19 mouse cellular contexts compared by ENCODE assay signal in the genomic region with DNA sequence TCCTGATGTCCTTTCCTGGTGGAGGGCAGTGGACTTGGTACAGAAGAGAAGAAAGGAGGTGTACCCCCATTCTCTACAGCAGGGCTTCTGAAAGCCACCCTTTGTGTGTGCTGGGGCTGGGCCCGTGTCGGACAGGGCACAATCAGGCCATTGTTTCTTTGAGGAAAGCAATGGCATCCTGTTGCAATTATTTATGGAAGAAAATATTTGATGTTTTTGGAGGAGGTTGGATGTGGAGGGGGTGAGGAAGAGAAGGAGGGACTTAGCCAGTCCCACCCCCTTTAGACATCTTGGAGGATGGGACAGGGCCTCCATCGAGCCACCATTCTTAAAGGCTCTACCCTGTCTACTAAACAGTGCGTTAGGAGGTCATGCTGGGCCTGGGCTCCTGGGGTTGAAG.
DNase-seq lines count a peak whose midpoint lies in the region; ATAC-seq and TF ChIP-seq lines count a peak whose summit lies in the region.
"Had no signal": no experiment of that assay in that cellular context is flagged by ENCODE, and none has a peak within 500 bp of the region (broad histone marks: within the 10 kb centered on the region; RNA-seq: fewer than 3 reads in every experiment).

No protein-coding gene starts in this region.

- H3K4me2 ChIP-seq in forebrain, postnatal 0 days (ENCODE audit: low read depth), result no peak overlapping the region
- H3K4me2 ChIP-seq in kidney, embryonic 16.5 days (replicated peaks; ENCODE audit: low read depth, low read length), result no peak overlapping the region
- no peak overlapping the region for H3K4me2 ChIP-seq in neural tube, embryonic 14.5 days (ENCODE audit: low read depth, low read length)
- H3K4me2 ChIP-seq in neural tube, embryonic 15.5 days, result no peak overlapping the region
- H3K4me2 ChIP-seq: liver, embryonic 13.5 days; midbrain, embryonic 12.5 days had no signal

- H3K9me3 ChIP-seq in forebrain, embryonic 10.5 days, result no peaks in the 10 kb centered on the region
- H3K9me3 ChIP-seq in forebrain, postnatal 0 days (ENCODE audit: low read length), result no peaks in the 10 kb centered on the region
- H3K9me3 ChIP-seq in kidney, embryonic 16.5 days (ENCODE audit: low read length), result no peaks in the 10 kb centered on the region
- H3K9me3 ChIP-seq in neural tube, embryonic 14.5 days (ENCODE audit: control insufficient read depth, low read length), result no peaks in the 10 kb centered on the region
- H3K9me3 ChIP-seq in neural tube, embryonic 15.5 days (replicated peaks), result no peaks in the 10 kb centered on the region
- H3K9me3 ChIP-seq: heart, embryonic 10.5 days; liver, embryonic 13.5 days; midbrain, embryonic 12.5 days had no signal

- ATAC-seq in forebrain, postnatal 0 days, result no peak
- ATAC-seq in kidney, embryonic 16.5 days (ENCODE audit: low FRiP score, low TSS enrichment), result peak; percentile 62; the same call in 1 of the 2 replicates
- peak; percentile 26; the same call in 1 of the 2 replicates for ATAC-seq in neural tube, embryonic 14.5 days (ENCODE audit: low read depth)
- no peak for ATAC-seq in neural tube, embryonic 15.5 days (ENCODE audit: low FRiP score)
- no peak for ATAC-seq in erythroblast, adult 5-6 weeks (replicated peaks; ENCODE audit: low FRiP score, poor library complexity, severe bottlenecking)
- ATAC-seq: activated CD4-positive, CD25-positive, alpha-beta regulatory T cell, adult 4 months had no signal

- no peak for TF ChIP-seq CTCF in forebrain, postnatal 0 days (IDR thresholded peaks at IDR 0.05; ENCODE audit: low read depth)

- DNase-seq in forebrain, embryonic 10.5 days (ENCODE audit: extremely low spot score, low spot score), result no peak
- DNase-seq in forebrain, postnatal 0 days, result no peak
- no peak for DNase-seq in kidney, adult 8-10 months
- no peak for DNase-seq in frontal cortex, postnatal 10 days (ENCODE audit: low spot score in 2 of 2)
- DNase-seq: adrenal gland, postnatal 25 days; cerebellum, postnatal 10 days; embryo, embryonic 11 days; gastrocnemius, postnatal 25 days; liver, embryonic 13.5 days; lung, postnatal 4 days; right cerebral cortex, postnatal 4 days had no signal

- no peak overlapping the region for H3K9ac ChIP-seq in forebrain, postnatal 0 days
- H3K9ac ChIP-seq in kidney, embryonic 16.5 days (replicated peaks; ENCODE audit: low read length), result no peak overlapping the region
- H3K9ac ChIP-seq in neural tube, embryonic 14.5 days (replicated peaks; ENCODE audit: low read depth, low read length), result no peak overlapping the region
- no peak overlapping the region for H3K9ac ChIP-seq in neural tube, embryonic 15.5 days (replicated peaks)
- H3K9ac ChIP-seq: liver, embryonic 13.5 days; midbrain, embryonic 12.5 days had no signal

- H3K36me3 ChIP-seq in forebrain, embryonic 10.5 days (replicated peaks), result peaks cover 19% of the 10 kb centered on the region; the same call in 1 of the 2 replicates
- H3K36me3 ChIP-seq in forebrain, postnatal 0 days (ENCODE audit: insufficient read depth), result no peaks in the 10 kb centered on the region
- 0 out of 2 replicates have a peak, but pooled peaks cover 2% of the 10 kb centered on the region for H3K36me3 ChIP-seq in kidney, embryonic 16.5 days (ENCODE audit: insufficient read depth, low read length)
- no peaks in the 10 kb centered on the region for H3K36me3 ChIP-seq in neural tube, embryonic 14.5 days (ENCODE audit: control insufficient read depth, insufficient read depth, low read length)
- H3K36me3 ChIP-seq in neural tube, embryonic 15.5 days, result no peaks in the 10 kb centered on the region
- H3K36me3 ChIP-seq: liver, embryonic 13.5 days; midbrain, embryonic 12.5 days had no signal

- H3K27me3 ChIP-seq in forebrain, embryonic 10.5 days (ENCODE audit: poor library complexity, severe bottlenecking), result no peaks in the 10 kb centered on the region
- no peaks in the 10 kb centered on the region for H3K27me3 ChIP-seq in forebrain, postnatal 0 days (ENCODE audit: insufficient read depth, low read length)
- H3K27me3 ChIP-seq in kidney, embryonic 16.5 days (ENCODE audit: insufficient read depth, low read length), result no peaks in the 10 kb centered on the region
- H3K27me3 ChIP-seq in neural tube, embryonic 14.5 days (ENCODE audit: control insufficient read depth, insufficient read depth, low read length), result no peaks in the 10 kb centered on the region
- H3K27me3 ChIP-seq in neural tube, embryonic 15.5 days (replicated peaks), result no peaks in the 10 kb centered on the region
- H3K27me3 ChIP-seq: CH12.LX; midbrain, embryonic 12.5 days had no signal

- 56% methylated on average over 4 of the region's 4 CpGs for WGBS in forebrain, embryonic 10.5 days
- 38% methylated on average over 4 of the region's 4 CpGs for WGBS in forebrain, postnatal 0 days
- 65% methylated on average over 4 of the region's 4 CpGs for WGBS in kidney, embryonic 16.5 days
- WGBS in neural tube, embryonic 14.5 days, result 25% methylated on average over 4 of the region's 4 CpGs
- WGBS in neural tube, embryonic 15.5 days, result 30% methylated on average over 4 of the region's 4 CpGs

- H3K4me3 ChIP-seq in forebrain, embryonic 10.5 days, result no peak overlapping the region
- H3K4me3 ChIP-seq in forebrain, postnatal 0 days (ENCODE audit: low read depth, low read length), result no peak overlapping the region
- no peak overlapping the region for H3K4me3 ChIP-seq in kidney, embryonic 16.5 days (ENCODE audit: low read length)
- no peak overlapping the region for H3K4me3 ChIP-seq in neural tube, embryonic 14.5 days (ENCODE audit: low read depth, low read length)
- H3K4me3 ChIP-seq in neural tube, embryonic 15.5 days (replicated peaks), result no peak overlapping the region
- H3K4me3 ChIP-seq: heart, embryonic 10.5 days; liver, embryonic 13.5 days; midbrain, embryonic 12.5 days had no signal

- H3K27ac ChIP-seq in forebrain, embryonic 10.5 days, result peak overlapping the region; percentile 56
- H3K27ac ChIP-seq in forebrain, postnatal 0 days (ENCODE audit: low read depth, low read length), result no peak overlapping the region
- H3K27ac ChIP-seq in kidney, embryonic 16.5 days (ENCODE audit: low read length), result peak overlapping the region; percentile 56; the same call in 1 of the 2 replicates
- H3K27ac ChIP-seq in neural tube, embryonic 14.5 days (ENCODE audit: low read depth, low read length), result no peak overlapping the region
- no peak overlapping the region for H3K27ac ChIP-seq in neural tube, embryonic 15.5 days (replicated peaks)
- H3K27ac ChIP-seq: heart, embryonic 10.5 days; liver, embryonic 13.5 days; midbrain, embryonic 12.5 days had no signal

- H3K4me1 ChIP-seq in forebrain, embryonic 10.5 days, result peaks cover 12% of the 10 kb centered on the region
- no peaks in the 10 kb centered on the region for H3K4me1 ChIP-seq in forebrain, postnatal 0 days (ENCODE audit: insufficient read depth)
- H3K4me1 ChIP-seq in kidney, embryonic 16.5 days (ENCODE audit: insufficient read depth, low read length), result peaks cover 24% of the 10 kb centered on the region
- H3K4me1 ChIP-seq in neural tube, embryonic 14.5 days (ENCODE audit: control insufficient read depth, insufficient read depth, low read length), result 0 out of 2 replicates have a peak, but pooled peaks cover 3% of the 10 kb centered on the region
- H3K4me1 ChIP-seq in neural tube, embryonic 15.5 days, result peaks cover 23% of the 10 kb centered on the region

Comparison
In these comparisons a context has a peak if more than half of its experiments do, and no peak if none do; other contexts are left out.
1. H3K27ac ChIP-seq: peak in forebrain, embryonic 10.5 days (single experiment) and kidney, embryonic 16.5 days (single experiment); none in forebrain, postnatal 0 days (single experiment), neural tube, embryonic 14.5 days (single experiment) and neural tube, embryonic 15.5 days (single experiment).
2. ATAC-seq: peak in kidney, embryonic 16.5 days (single experiment) and neural tube, embryonic 14.5 days (single experiment); none in forebrain, postnatal 0 days (single experiment), neural tube, embryonic 15.5 days (single experiment) and erythroblast, adult 5-6 weeks (single experiment).